Mouse (Mus musculus): Measurements from ENCODE around the gene Nlrp3.

- TF ChIP-seq POLR2A (IDR thresholded peaks at IDR 0.05; ENCODE audit: low read depth, low read length) (no peak), CTCF (IDR thresholded peaks at IDR 0.05; ENCODE audit: extremely low read depth, insufficient read depth, insufficient read length, insufficient replicate concordance) (no peak)
These were observed 21.0 kb downstream of the Nlrp3 start for GRCm38 (mm10) chr11:59562336-59562735.

Data from spleen, adult 2 months (tissue).